Mouse (Mus musculus): ENCODE results near the gene Sema6c. TPM values are rescaled to one million over a fixed set of nuclear protein-coding genes. Genes with fewer than 3 reads are reported as not detected.
"Not testable (repeated sequence)": the region's sequence is repeated elsewhere in the genome, so short reads cannot be mapped to it uniquely, and the experiment has no call there.

Sema6c gene
- polyA plus RNA-seq (2012; rRNA removed), result 6.4 and 6.7 TPM in 2 replicates

DNA sequence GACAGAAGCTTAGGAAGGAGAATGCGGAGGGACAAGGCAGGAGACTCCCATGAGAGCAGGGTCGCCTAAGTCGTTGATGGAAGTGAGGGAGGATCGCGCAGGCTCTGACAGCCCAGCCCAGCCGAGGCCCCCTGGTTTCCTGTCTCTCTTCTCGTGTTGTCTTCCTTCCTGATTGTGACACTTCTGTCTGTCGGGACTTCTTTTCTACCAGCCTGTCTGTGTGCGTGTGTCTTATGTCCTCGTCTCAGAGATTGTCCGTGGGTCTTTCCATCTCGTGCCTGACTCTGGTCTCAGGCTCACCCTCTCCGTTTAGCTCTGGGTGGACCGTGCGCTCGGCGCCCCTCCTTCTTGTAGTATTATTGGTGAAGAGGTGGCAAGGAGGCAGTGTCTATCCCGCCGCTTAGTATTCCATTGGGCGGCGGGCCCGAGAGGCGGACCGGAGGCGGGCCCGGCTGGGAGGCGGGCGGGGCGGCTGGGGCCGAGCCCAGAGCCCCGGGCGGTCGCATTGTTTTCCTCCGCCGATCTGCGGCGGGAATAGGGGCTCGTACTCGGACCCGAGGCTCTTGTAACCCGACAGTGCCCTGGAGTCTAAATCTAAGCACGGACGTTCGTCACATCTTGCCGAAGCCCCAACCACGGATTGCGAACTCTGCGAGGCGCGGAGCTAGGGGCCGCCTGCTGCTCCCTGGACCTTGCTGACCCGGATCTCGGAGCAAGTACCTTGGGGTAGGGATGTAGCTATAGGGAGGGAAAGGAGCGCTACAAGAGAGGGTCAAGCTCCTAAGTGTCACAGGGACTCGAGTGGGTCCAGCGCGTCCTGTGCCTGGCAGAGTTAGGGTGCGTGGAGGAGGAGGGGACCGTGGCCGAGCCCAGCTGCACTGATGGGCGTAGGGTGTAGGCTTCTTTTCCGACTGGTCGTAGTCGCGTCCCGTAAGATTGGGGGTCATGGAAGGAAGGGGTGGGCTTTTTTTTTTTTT is at the start of gene Sema6c:
Gene Sema6c (plus strand): TSS at position 471 of the 977 bp plus-strand sequence.
- no peak for DNase-seq (ENCODE audit: low read depth)

DNA sequence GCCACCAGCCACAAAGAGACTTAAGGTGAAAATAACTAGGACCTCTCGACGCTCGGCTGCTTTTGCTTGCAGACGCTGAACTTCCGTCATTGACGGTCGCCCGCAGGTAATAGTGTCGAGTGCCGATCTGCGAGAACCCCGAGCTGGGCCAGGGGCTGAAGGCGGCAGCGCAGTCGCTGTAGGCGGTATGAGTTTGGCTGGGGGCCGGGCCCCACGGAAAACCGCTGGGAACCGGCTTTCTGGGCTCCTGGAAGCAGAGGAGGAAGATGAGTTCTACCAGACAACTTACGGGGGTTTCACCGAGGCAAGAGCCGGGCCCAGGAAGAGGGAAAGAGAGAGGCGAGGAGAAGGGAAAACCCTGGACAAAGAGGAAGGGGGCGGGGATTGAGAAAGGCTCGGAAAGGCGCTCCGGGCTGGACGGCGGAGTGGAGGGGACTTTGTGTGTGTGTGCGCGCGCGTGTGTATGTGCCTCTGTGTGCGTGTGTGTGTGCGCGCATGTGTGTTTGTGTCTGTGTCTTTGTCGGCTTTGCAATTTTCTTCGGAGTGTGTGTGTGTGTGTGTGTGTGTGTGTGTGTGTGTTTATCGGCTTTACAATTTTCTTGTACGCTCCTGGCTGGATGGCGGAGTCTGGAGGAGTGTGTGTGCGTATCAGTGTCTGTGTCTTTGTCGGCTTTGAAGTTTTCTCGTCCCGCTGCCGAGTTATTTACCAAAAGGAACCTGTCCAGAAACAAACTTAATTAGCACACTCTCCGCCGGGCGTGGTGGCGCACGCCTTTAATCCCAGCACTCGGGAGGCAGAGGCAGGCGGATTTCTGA is 49.1 kb upstream of the Sema6c start, which contains the start of gene Vps72:
Gene Vps72 (plus strand): TSS at position 112 of the 816 bp plus-strand sequence.
- no peak for DNase-seq (ENCODE audit: low read depth)

DNA sequence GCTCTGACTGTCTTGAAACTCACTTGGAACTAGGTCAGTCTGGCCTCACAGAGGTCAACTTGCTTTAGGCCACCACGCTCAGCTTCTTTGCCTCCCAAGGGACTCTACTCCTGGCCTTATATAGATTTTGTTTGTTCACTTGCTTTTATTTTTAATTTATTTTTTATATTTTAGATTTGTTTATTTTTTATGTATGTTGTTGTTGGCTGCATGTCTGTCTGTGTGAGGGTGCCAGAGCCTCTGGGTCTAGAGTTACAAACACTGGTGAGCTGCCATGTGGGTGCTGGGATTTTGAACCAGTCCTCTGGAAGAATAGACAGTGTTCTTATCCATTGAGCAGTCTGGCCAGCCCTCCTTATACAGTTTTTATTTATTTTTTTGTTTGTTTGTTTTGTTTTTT is 47.5 kb upstream of the Sema6c start:
- DNase-seq (ENCODE audit: low read depth), result no peak

DNA sequence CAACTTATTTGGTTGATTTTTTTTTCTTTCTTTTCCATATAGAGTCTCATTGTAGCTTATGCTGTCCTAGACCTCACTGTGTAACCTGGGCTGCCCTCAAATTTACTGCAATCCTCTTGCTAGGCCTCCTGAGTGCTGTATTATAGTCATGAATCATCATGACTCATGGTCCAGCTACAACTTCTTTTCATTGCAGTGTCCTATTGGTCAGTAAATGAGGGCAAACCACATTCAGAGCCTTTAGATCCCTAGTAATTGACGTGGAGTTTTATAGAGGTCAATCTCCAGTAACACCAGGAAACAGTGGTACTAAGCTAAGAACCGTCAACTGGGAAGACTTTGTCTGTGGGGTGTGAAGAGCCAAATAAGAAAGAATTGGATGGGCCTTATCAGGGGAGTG is 42.5 kb upstream of the Sema6c start:
- no peak for DNase-seq (ENCODE audit: low read depth)

DNA sequence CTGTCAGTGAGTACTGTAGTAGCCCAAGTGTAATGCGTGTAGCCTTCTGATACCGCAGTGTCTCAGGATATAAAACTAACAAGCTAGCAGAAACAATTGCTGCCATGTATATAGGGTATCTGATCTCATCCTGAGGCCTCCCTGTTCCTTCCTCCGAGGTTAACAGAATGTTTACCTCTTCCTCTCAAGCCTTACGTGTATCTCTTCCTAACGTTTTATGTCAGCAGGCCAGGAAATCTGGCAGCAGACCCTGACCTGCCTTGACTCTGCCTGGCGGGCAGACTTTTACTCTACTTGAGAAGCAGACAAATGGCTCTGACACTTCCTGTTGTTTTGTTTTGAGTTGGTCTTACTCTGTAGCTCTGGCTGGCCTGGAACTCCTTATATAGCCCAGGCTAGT is 38.7 kb upstream of the Sema6c start:
- DNase-seq (ENCODE audit: low read depth), result no peak

DNA sequence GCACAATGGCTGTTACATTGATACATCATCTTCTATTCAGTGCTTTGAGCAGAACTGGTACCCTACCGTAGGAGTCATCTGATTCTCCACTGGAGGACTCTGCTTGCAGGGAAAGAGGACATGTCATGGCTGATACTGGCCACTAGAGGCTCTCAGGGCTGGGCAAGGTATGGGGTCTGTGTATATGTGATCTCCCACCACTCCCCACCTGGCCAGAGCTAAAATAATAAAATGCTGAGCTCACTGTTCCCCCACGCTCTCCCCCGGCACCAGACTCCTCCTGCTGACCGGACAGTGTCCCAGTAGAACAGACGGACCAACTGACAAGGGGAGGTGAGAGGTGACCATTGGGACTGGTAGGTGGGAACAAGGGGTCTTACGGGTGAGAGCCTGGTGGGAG is 36.0 kb upstream of the Sema6c start, which contains the start of gene Tmod4:
Gene Tmod4 (plus strand): TSS at position 231 of the 400 bp plus-strand sequence.
- no peak for DNase-seq (ENCODE audit: low read depth)

DNA sequence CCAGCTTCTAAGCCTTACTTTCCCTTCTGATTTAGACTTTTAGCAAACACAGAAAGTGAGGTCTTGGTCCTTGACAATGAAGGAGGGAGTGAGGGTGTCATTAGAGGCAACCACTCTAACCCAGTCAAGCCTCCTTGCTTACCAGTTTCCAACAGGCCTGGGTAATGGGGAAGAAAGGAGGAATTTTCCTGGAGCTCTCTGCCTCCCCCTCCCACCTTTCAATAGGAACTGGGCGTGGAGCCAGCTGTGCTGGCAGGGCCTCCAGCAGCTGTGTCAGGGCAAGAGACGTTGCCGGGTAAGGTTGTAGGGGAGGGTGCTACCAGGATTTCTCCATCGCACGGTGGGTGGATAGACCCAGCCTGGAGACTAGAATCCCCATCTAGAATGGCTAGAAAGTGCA is 35.3 kb upstream of the Sema6c start:
- no peak for DNase-seq (ENCODE audit: low read depth)

DNA sequence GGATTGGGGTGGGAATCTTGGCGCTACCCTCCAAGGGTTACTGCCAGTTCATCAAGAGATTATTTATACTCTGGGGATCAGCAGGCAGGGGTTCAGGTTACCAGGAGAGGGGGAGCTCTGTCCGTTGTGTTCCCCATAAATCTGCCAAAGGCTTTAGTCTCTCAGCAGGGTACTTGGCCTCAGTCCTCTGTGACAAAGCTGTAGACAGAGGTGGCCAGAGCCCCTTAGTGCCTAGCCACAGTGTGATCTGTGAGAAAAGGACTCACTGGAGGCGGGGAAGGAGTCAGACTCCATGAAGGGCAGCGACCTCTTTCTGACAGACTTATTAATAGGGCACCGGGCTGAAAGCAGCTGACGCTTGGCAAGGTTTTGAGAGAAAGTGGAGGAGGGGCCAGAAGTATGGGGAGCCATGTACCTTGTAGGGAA is 31.0 kb upstream of the Sema6c start:
- no peak for DNase-seq (ENCODE audit: low read depth)

DNA sequence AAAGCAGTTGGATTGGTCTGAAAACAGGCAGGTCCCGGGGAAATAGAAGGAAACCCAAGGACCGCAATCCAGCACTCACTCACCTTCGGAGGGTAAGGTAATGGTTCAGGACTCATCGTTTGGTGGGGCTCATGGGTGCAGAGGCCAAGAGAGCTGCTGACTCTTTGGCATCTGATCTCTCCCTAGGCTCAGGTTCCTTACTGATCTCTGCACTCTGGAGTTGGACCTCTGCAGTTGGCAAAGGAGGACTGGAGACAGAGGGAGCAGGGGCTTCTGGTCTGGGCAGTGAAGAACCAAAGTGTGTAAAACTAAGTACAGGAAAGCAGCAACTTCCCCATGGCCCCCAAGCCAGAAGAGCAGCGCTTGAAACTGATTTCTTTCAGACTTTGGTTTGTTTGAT is 30.2 kb upstream of the Sema6c start:
- DNase-seq (ENCODE audit: low read depth), result no peak

DNA sequence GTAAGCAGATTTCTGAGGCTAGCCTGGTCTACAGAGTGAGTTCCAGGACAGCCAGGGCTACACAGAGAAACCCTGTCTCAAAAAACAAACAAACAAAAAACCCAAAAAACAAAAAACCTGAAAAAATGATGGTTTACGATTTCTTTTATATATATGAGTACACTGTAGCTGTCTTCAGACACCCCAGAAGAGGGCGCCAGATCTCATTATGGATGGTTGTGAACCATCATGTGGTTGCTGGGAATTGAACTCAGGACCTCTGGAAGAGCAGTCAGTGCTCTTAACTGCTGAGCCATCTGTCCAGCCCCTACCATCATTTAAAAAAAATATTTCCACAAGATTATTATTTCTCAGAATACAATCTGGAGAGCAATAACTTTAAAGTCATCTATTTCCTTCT is 27.9 kb upstream of the Sema6c start:
- not testable (repeated sequence) for DNase-seq (ENCODE audit: low read depth)

DNA sequence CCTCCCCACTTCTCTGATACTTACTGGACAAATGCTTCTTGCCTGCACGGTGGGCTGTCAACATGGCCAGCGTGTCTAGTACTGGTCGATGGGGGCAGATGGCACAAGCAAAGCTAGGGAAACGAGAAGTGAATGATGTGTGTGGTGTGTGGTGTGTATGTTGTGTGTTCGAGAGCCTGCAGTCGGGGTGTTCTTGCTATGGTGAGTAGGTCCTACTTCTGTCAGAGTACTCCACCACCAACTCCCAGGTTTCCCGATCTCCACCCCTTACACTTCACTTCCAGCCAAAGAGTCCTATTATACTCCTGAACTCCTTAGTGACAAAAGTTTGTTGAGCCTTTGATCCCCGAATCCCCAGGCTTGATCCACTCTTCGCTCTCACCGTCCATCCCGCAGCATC is 27.1 kb upstream of the Sema6c start:
- no peak for DNase-seq (ENCODE audit: low read depth)

DNA sequence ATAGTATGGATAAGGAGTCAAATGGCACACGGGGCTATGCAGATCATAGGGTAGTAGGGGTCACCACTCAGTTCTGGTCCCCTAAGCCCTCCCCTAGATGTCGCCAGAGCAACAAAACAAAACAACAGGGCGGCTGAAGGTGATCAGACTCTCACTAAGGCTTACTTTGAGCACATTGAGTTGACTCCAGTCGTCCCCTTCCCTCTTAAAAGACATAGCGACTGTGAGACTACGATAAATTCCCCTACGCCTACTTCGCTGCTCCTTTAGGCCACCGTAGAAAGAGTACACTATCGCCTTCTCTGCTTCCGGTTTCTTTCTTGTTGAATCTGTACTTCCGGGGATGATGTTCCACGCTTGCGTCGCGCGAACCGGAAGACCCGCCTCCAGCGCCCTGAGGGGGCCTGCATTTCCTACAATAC is 26.6 kb upstream of the Sema6c start, which contains the start of the genes Scnm1 and Lysmd1:
Gene Scnm1 (minus strand): TSS at position 332 of the 422 bp plus-strand sequence.
Gene Lysmd1 (plus strand): TSS at position 409 of the 422 bp plus-strand sequence.
- peak; percentile 72 for DNase-seq (ENCODE audit: low read depth)

DNA sequence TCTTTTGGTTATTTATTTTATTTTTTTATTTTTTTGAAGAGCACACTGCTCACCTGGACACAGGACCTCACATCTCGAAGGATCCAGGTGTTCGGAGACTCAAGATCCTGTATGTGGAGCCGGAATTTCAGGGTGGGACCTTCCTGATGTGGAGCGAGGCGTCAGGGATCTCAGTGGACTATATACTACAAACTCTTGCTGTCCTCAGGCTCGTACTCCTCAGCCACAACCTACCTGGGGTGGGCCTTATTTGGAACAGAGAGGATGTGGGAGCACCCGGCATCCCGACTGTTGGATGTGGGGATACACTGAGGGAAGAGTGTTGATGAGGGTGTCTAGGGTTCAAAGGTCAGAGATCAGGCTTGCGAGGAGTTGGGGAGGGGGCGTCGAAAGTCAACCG is 26.1 kb upstream of the Sema6c start:
- not testable (repeated sequence) for DNase-seq (ENCODE audit: low read depth)

DNA sequence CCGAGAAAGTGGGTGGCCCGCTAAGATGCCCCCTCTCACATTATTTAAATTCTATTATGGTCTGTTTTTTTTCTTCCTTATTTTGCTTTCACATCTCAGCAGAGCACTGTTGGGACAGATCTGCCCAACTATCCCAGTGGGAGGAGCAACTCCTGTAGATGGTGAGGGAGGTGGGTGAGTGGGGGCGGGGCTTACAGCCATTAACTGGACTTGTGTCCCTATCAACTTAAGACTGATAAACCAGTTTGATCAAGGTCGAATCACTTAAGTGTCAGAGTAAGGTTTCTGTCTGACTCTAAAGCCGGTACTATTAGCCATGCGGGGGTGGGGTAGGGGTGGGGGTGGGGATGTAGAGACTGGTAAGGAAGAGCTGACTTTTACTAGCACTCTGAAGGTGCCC is 25.2 kb upstream of the Sema6c start:
- no peak for DNase-seq (ENCODE audit: low read depth)

DNA sequence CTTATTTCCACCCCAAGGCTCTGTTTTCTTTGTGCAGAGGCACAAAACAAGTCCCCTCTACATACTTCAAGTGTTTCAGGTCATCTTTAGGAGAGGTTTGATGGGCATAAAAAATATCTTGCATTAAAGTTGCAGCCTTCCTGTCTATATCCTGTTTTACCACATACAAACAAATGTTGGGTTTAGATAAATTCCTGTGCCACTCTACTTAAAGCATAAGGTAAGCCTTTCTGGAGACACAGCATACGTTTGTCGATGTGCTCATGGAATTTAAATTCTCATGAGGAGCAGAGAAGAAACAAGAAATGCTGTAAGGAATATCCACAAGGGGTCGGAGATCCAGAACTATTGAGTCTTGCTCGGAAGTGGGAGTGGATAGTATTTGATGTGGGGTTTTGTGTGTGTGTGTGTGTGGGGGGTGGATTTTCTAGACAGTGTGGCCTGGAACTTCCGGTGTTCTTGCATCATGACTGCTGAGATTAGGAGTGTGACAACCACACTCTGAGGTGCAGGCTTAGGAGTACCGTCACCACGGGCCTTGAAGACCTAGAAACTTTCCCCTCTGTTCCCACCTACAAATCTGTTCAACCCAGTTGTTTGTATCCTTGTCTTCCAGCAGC is 24.7 kb upstream of the Sema6c start:
- DNase-seq (ENCODE audit: low read depth), result no peak

DNA sequence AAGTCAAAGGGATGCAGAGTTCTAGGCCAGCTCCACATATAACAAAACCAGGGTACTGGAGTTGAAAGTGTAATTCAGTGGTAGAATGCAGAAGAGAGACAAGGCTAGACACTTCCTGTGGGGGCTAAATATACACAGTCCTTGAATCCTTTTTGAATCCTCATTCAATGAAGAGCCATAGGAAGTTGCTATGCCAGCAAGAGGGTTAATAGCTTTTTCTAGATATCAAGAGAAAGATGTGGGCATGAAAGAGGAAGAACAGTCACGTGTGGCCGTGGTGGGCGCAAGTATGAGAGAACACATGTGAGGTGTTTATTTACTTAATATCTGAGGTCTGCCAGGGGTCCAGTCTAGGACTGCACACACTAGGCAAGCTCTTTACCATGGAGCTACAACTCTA is 23.9 kb upstream of the Sema6c start:
- DNase-seq (ENCODE audit: low read depth), result no peak

DNA sequence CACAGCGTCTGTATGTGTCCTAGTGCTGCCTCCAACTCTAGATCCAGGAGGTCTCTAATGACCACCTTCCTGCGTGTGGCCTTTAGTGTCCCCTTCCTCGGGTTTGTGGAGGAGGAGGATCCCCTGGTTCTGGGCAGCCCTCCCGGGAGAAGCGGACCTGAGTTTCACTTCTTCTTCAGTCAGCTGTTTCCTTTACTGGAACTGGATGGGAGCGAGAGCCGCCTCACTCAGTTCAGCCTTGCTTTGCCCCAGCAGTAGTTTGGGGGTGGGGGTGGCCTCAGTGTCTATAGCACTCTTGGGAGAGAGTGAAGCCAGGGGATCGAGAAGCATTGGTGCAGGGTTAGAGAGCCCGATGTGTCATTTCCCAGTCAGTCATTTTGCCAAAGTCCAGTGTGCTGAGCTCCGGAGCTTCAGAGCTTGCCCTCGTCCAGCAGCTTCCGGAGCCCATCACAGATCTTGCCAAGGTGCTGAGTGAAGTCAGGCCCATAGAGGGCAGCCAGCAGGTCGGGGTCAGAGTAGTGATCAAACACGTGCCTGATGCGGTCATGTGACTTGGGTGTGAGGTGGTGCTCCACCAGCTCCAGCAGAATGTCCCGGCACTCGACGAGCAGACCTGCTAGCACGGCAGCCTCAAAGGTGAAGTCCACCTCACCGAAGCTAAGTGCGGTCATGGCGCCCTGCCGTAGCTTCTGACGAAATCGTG is 20.5 kb upstream of the Sema6c start:
- DNase-seq (ENCODE audit: low read depth), result no peak

DNA sequence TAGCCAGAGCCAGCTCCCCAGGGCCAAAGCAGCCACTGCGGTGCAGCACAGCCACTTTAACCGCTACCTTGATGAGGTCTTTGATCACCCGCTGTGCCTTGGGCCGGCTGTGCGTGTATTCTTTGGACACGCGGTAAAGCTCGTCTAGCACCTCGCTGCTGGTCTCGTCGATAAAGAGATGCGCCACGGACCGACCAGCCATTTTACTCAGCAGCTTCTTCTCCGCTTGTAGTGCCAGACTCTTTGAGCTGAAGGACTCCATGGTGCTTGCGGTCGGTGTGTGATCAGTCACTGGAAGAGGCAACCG is 20.0 kb upstream of the Sema6c start:
- DNase-seq (ENCODE audit: low read depth), result no peak

DNA sequence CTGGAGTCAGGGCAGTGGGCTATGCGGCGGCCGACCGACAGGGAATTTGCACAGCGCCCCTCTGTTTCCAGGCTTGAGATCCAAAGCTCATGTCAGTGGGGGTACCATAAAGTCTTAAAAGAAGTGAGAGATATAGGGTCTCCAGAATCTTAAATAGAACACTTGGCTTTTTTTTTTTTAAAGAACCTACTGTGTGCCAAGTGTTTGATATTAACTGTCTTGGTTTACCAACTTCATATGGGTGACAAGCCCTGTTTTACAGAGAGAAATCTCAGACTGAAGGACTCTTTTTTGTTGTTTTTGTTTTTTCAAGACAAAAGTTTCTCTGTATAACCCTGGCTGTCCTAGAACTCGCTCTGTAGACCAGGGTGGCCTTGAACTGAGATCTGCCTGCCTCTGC is 19.5 kb upstream of the Sema6c start:
- DNase-seq (ENCODE audit: low read depth), result no peak

DNA sequence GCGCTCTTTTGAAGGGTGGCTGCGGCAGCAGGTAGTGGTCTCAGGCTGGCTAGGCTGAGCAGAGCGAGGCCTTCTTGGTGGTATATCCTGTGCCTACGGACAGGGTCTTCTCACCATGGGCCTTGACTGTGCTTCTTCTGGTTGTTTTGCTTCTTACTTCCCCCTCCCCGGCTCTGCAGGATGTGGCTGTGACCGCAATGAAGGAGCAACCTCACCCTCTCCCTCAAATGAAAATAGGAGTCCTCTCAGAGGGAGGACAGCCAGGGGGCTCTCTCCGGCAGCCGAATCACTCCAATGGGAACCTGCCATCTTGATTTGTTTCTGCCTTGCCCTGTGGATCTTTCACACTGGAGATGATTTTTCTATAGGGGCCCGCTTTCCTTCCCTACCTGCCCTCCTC is 18.8 kb upstream of the Sema6c start:
- DNase-seq (ENCODE audit: low read depth), result no peak

DNA sequence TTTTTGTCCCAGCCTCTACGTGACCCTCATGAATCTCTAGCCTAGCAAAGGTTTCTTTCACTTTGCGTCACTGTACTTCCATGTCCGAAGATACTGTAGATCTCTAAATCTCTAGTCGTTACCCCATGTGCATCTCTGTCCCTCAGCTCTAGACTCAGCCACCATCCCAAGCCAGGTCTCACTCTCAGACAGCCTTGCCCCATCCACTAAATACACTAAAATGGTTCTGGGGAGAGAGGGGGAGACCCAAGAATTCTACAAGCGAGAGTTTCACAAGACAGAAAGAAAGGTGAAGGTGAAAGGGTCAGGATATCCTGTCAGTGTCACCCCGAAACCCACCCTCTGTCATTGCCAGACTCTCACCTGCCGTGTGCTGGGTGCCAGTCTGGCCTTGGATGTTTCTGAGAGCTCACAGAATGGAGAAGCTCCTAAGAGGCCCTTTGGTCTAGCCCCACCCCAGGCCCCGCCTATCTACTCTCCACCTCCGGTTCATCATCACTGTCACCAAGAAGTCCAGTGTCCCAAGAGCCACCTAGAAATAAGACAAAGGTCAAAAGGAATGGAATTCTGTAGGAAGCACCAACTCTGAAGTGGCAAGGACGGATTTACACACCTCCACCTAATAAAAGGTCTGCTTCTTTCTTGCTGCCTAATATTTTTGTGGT is 18.2 kb upstream of the Sema6c start, which contains the start of gene Tnfaip8l2:
Gene Tnfaip8l2 (minus strand): TSS at position 409 of the 665 bp plus-strand sequence.
- no peak for DNase-seq (ENCODE audit: low read depth)

Measured in gonadal fat pad, adult 2 months (tissue).